Mouse (Mus musculus): ENCODE measurements around the gene Gm20388. TPM values are rescaled to one million over a fixed set of nuclear protein-coding genes. Genes with fewer than 3 reads are reported as not detected.

Gene Gm20388
- polyA plus RNA-seq, 1 experiment from 2014 or later = 7.4 TPM

GRCm38 (mm10) chr8:120162404-120162752 is 251.7 kb downstream of the Gm20388 start:
- Histone ChIP-seq H3K4me2 (no peak overlapping the region), H3K36me3 (no peaks in the 10 kb centered on the region), H3K9ac (no peak overlapping the region), H3K27me3 (peaks cover 14% of the 10 kb centered on the region), H3K9me3 (replicated peaks) (no peaks in the 10 kb centered on the region), H3K4me1 (0 out of 2 replicates have a peak, but pooled peaks cover 4% of the 10 kb centered on the region), H3K4me3 (replicated peaks) (no peak overlapping the region), H3K27ac (no peak overlapping the region)
- WGBS = 78% methylated on average over 5 of the region's 5 CpGs
- no peak for ATAC-seq (replicated peaks; ENCODE audit: low FRiP score)

GRCm38 (mm10) chr8:120163376-120163775 is 252.7 kb downstream of the Gm20388 start:
- peaks cover 11% of the 10 kb centered on the region; the same call in 1 of the 2 replicates for H3K4me1 ChIP-seq
- no peak overlapping the region for H3K9ac ChIP-seq
- H3K4me2 ChIP-seq = no peak overlapping the region
- peaks cover 18% of the 10 kb centered on the region for H3K27me3 ChIP-seq
- H3K27ac ChIP-seq = no peak overlapping the region
- 73% methylated on average over 8 of the region's 8 CpGs for WGBS
- H3K9me3 ChIP-seq (replicated peaks) = no peaks in the 10 kb centered on the region
- H3K4me3 ChIP-seq (replicated peaks) = no peak overlapping the region
- H3K36me3 ChIP-seq = no peaks in the 10 kb centered on the region
- no peak for ATAC-seq (replicated peaks; ENCODE audit: low FRiP score)

GRCm38 (mm10) chr8:120164026-120164425 is 253.4 kb downstream of the Gm20388 start:
- 79% methylated on average over 5 of the region's 5 CpGs for WGBS
- peaks cover 25% of the 10 kb centered on the region for H3K27me3 ChIP-seq

GRCm38 (mm10) chr8:120167136-120167535 is 256.5 kb downstream of the Gm20388 start:
- Histone ChIP-seq H3K27me3 (peaks cover 18% of the 10 kb centered on the region), H3K4me3 (replicated peaks) (no peak overlapping the region)
- 71% methylated on average over 8 of the region's 8 CpGs for WGBS

More at GRCm38 (mm10) chr8:120164026-120164425, 253.4 kb downstream of the Gm20388 start:
- no peaks in the 10 kb centered on the region for H3K9me3 ChIP-seq (replicated peaks)
- no peak overlapping the region for H3K9ac ChIP-seq
- H3K27ac ChIP-seq = no peak overlapping the region
- no peak for ATAC-seq (replicated peaks; ENCODE audit: low FRiP score)
- no peak overlapping the region for H3K4me3 ChIP-seq (replicated peaks)
- no peak overlapping the region for H3K4me2 ChIP-seq
- H3K36me3 ChIP-seq = no peaks in the 10 kb centered on the region
- peaks cover 16% of the 10 kb centered on the region for H3K4me1 ChIP-seq

DNA sequence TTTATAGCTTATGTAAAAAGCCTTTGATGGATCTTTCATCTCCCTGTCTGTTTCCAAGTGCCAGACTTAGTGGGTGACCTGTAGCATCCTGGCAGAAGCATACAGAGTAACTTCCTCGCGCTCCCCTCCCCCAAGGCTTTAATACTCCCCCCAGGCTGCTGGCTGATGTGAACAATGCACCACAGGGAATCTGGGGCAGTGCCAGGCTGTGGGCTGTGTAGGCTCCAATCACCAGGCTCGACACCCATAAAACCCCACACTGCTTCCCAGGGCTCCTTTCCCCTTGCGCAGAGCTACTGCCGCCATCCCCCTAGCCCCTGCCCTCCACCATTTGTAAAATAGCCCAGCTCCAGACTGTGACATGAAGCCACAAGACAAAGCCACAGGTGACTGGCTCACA is 257.2 kb downstream of the Gm20388 start:
- no peak for ATAC-seq (replicated peaks; ENCODE audit: low FRiP score)

More at GRCm38 (mm10) chr8:120167136-120167535, 256.5 kb downstream of the Gm20388 start:
- Histone ChIP-seq H3K9me3 (replicated peaks) (no peaks in the 10 kb centered on the region), H3K4me1 (peaks cover 16% of the 10 kb centered on the region), H3K27ac (no peak overlapping the region), H3K9ac (no peak overlapping the region), H3K4me2 (no peak overlapping the region), H3K36me3 (no peaks in the 10 kb centered on the region)
- no peak for ATAC-seq (replicated peaks; ENCODE audit: low FRiP score)

DNA sequence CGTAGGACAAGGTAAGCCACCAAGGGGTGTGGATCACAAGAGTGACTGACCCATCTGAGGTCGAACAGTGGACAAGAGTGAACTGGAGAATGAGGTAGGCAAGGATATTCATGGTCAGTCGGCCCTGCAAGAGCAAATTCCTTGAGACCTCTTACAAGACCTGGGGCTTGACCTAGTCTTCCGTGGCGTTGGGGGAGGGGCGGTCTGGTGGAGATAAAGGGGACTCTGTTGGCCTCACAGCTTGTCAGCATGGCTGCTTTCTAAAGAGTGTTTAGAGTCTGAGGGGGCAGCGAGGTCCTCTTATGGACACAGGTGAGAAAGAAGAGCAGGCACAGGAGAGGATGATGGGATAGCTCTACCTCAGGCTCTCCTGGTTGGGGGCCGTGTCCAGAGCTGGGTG is 258.5 kb downstream of the Gm20388 start:
- H3K4me3 ChIP-seq (replicated peaks) = no peak overlapping the region
- peaks cover 16% of the 10 kb centered on the region for H3K4me1 ChIP-seq
- ATAC-seq (replicated peaks; ENCODE audit: low FRiP score) = no peak
- no peaks in the 10 kb centered on the region for H3K9me3 ChIP-seq (replicated peaks)
- no peak overlapping the region for H3K9ac ChIP-seq
- peaks cover 25% of the 10 kb centered on the region for H3K27me3 ChIP-seq
- no peaks in the 10 kb centered on the region for H3K36me3 ChIP-seq
- 58% methylated on average over 8 of the region's 8 CpGs for WGBS
- H3K27ac ChIP-seq = no peak overlapping the region
- H3K4me2 ChIP-seq = no peak overlapping the region

More for the DNA sequence above, 257.2 kb downstream of the Gm20388 start:
- Histone ChIP-seq H3K4me1 (peaks cover 16% of the 10 kb centered on the region), H3K36me3 (no peaks in the 10 kb centered on the region), H3K9ac (no peak overlapping the region), H3K9me3 (replicated peaks) (no peaks in the 10 kb centered on the region), H3K4me2 (no peak overlapping the region), H3K27me3 (peaks cover 19% of the 10 kb centered on the region), H3K27ac (no peak overlapping the region), H3K4me3 (replicated peaks) (no peak overlapping the region)
- 31% methylated on average over 5 of the region's 5 CpGs for WGBS

- H3K9ac ChIP-seq = no peak overlapping the region
- 79% methylated on average over 1 of the region's 1 CpGs for WGBS
- H3K4me2 ChIP-seq = no peak overlapping the region
- no peak for ATAC-seq (replicated peaks; ENCODE audit: low FRiP score)
- no peaks in the 10 kb centered on the region for H3K36me3 ChIP-seq
- H3K4me1 ChIP-seq = peaks cover 32% of the 10 kb centered on the region
- H3K9me3 ChIP-seq (replicated peaks) = no peaks in the 10 kb centered on the region
- H3K27me3 ChIP-seq = peaks cover 54% of the 10 kb centered on the region
- no peak overlapping the region for H3K4me3 ChIP-seq (replicated peaks)
- H3K27ac ChIP-seq = no peak overlapping the region
Observed at GRCm38 (mm10) chr8:120173195-120173594, 262.6 kb downstream of the Gm20388 start.

DNA sequence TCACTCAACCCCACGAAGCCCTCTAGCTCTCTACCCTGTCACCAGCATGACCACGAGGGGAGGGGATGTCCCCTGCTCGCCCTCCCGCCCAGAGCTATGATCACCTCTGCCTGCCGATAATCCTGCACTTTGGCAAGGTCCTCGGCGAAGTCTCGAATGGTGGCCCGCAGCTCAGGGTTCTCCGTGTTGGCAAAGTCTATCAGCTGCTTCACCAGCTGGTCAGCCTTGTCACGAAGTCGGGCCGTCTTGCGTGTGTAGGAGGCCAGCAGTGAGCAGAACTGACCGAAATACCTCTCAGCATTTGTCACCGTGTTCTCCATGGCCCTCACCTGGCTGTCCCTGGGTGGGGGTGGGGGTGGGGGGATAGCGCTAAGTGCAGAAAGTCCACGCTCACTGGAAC is 264.0 kb downstream of the Gm20388 start:
- peaks cover 44% of the 10 kb centered on the region for H3K27me3 ChIP-seq
- 43% methylated on average over 18 of the region's 18 CpGs for WGBS
- no peak overlapping the region for H3K9ac ChIP-seq
- no peaks in the 10 kb centered on the region for H3K9me3 ChIP-seq (replicated peaks)
- H3K27ac ChIP-seq = no peak overlapping the region
- H3K4me2 ChIP-seq = no peak overlapping the region
- no peak for ATAC-seq (replicated peaks; ENCODE audit: low FRiP score)
- no peaks in the 10 kb centered on the region for H3K36me3 ChIP-seq
- H3K4me1 ChIP-seq = peaks cover 31% of the 10 kb centered on the region
- H3K4me3 ChIP-seq (replicated peaks) = no peak overlapping the region

- H3K27me3 ChIP-seq = peaks cover 39% of the 10 kb centered on the region
- no peaks in the 10 kb centered on the region for H3K9me3 ChIP-seq (replicated peaks)
- ATAC-seq (replicated peaks; ENCODE audit: low FRiP score) = no peak
- H3K4me3 ChIP-seq (replicated peaks) = no peak overlapping the region
- H3K36me3 ChIP-seq = no peaks in the 10 kb centered on the region
- peaks cover 37% of the 10 kb centered on the region for H3K4me1 ChIP-seq
- 0 out of 2 replicates have a peak overlapping the region, but pooled peaks have one; percentile 7 for H3K9ac ChIP-seq
- H3K4me2 ChIP-seq = 0 out of 2 replicates have a peak overlapping the region, but pooled peaks have one; percentile 53
- 0 out of 2 replicates have a peak overlapping the region, but pooled peaks have one; percentile 27 for H3K27ac ChIP-seq
- 44% methylated on average over 4 of the region's 4 CpGs for WGBS
Observed at GRCm38 (mm10) chr8:120176605-120177004, 266.0 kb downstream of the Gm20388 start.

DNA sequence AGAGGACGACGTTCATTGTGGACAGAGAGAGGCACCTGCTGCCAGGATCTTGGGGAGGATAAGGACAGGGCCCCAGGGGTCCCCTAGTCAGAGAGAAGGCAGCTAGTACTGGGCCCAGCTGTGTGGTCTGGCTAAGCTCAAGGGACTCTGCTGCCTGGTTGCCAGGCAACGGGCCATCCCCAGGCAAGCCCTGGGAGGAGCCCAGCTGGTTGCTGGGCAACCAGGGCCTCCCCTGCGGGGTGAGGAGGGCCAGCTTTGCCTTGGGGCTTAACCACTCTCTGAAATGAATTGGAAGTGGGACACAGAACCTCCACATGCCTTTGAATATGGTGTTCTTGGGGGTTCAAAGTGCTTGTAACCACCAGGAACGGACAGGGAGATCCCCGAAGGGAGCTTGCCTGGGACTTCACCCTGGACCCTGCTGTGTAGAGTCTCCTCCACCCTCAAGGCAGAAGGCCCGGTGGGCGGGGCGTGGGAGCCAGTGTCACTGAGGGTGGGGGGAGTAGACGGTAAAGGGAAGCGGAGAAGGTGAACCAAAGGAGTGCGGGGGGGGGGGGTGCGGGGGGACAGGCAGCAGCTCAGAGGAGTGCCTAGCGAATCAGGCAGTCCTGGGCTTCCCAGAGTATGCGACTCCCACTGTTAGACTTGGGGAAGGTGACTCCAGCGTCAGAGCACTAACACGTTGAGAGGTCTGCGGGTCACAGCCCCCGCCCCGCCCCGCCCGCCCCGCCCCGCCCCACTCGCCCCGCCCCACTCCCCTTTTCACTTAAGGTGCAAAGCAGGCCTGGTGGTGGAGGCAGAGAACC is 266.9 kb downstream of the Gm20388 start, which contains the start of gene Fam92b:
Gene Fam92b, minus strand, starts transcription at position 149 of the 806 bp plus-strand sequence.
- H3K4me3 ChIP-seq (replicated peaks) = peak within 1 kb of the TSS; percentile 4; the same call in 1 of the 2 replicates
- no peaks in the 10 kb centered on the region for H3K36me3 ChIP-seq
- 2% methylated on average over 22 of the region's 26 CpGs for WGBS
- peaks cover 39% of the 10 kb centered on the region for H3K27me3 ChIP-seq
- peak; percentile 90 for ATAC-seq (replicated peaks; ENCODE audit: low FRiP score)
- 0 out of 2 replicates have a peak within 1 kb of the TSS, but pooled peaks have one; percentile 7 for H3K9ac ChIP-seq
- peak within 1 kb of the TSS; percentile 53 for H3K4me2 ChIP-seq
- no peaks in the 10 kb centered on the region for H3K9me3 ChIP-seq (replicated peaks)
- 0 out of 2 replicates have a peak within 1 kb of the TSS, but pooled peaks have one; percentile 60 for H3K27ac ChIP-seq
- H3K4me1 ChIP-seq = peaks cover 37% of the 10 kb centered on the region

- Histone ChIP-seq H3K4me2 (peak overlapping the region; percentile 53), H3K9ac (no peak overlapping the region), H3K27ac (no peak overlapping the region), H3K9me3 (replicated peaks) (no peaks in the 10 kb centered on the region), H3K36me3 (no peaks in the 10 kb centered on the region), H3K4me1 (peaks cover 37% of the 10 kb centered on the region), H3K27me3 (peaks cover 34% of the 10 kb centered on the region), H3K4me3 (replicated peaks) (no peak overlapping the region)
- no peak for ATAC-seq (replicated peaks; ENCODE audit: low FRiP score)
- 7% methylated on average over 10 of the region's 10 CpGs for WGBS
Observed at GRCm38 (mm10) chr8:120178124-120178514, 267.5 kb downstream of the Gm20388 start.

- H3K27me3 ChIP-seq = peaks cover 32% of the 10 kb centered on the region
- H3K9me3 ChIP-seq (replicated peaks) = no peaks in the 10 kb centered on the region
- peaks cover 42% of the 10 kb centered on the region for H3K4me1 ChIP-seq
- ATAC-seq (replicated peaks; ENCODE audit: low FRiP score) = peak; percentile 37
- no peaks in the 10 kb centered on the region for H3K36me3 ChIP-seq
- H3K27ac ChIP-seq = no peak overlapping the region
- H3K4me2 ChIP-seq = peak overlapping the region; percentile 60
- peak overlapping the region; percentile 27 for H3K4me3 ChIP-seq (replicated peaks)
- WGBS = under 1% methylated on average over 10 of the region's 10 CpGs
- no peak overlapping the region for H3K9ac ChIP-seq
Observed at GRCm38 (mm10) chr8:120179027-120179431, 268.4 kb downstream of the Gm20388 start.
